Mouse (Mus musculus): ENCODE measurements around the gene Trappc3l. TPM values are rescaled to one million over a fixed set of nuclear protein-coding genes. Genes with fewer than 3 reads are reported as not detected.

The Trappc3l gene
- total RNA-seq, 1 experiment from 2014 or later: not detected

GRCm38 (mm10) chr10:34095964-34096363 lies 58.6 kb downstream of the Trappc3l start:
- DNase-seq: no peak

- DNase-seq: peak; percentile 2
Observed at GRCm38 (mm10) chr10:34096418-34096883, 59.1 kb downstream of the Trappc3l start, which contains the start of gene Calhm5. Gene Calhm5 (minus strand): TSS chr10:34096519.

- no peak for DNase-seq
Observed at GRCm38 (mm10) chr10:34110863-34111465, 73.6 kb downstream of the Trappc3l start.

- no peak for DNase-seq
Observed at GRCm38 (mm10) chr10:34111964-34112738, 74.8 kb downstream of the Trappc3l start.

- no peak for DNase-seq
Observed at GRCm38 (mm10) chr10:34117131-34117530, 79.7 kb downstream of the Trappc3l start.

GRCm38 (mm10) chr10:34117770-34118169 lies 80.4 kb downstream of the Trappc3l start:
- DNase-seq: no peak

GRCm38 (mm10) chr10:34118421-34118820 lies 81.0 kb downstream of the Trappc3l start:
- DNase-seq: no peak

- DNase-seq: peak; percentile 48
Observed at GRCm38 (mm10) chr10:34127392-34128378, 90.3 kb downstream of the Trappc3l start, which contains the start of gene Calhm6. Gene Calhm6 (minus strand): TSS chr10:34127984.

GRCm38 (mm10) chr10:34128391-34128790 lies 91.0 kb downstream of the Trappc3l start:
- DNase-seq: no peak

GRCm38 (mm10) chr10:34131356-34131755 lies 94.0 kb downstream of the Trappc3l start:
- DNase-seq: no peak

- DNase-seq: no peak
Observed at GRCm38 (mm10) chr10:34136432-34136831, 99.0 kb downstream of the Trappc3l start.

GRCm38 (mm10) chr10:34138027-34138426 lies 100.6 kb downstream of the Trappc3l start:
- DNase-seq: no peak

- no peak for DNase-seq
Observed at GRCm38 (mm10) chr10:34139768-34140167, 102.4 kb downstream of the Trappc3l start.

- no peak for DNase-seq
Observed at GRCm38 (mm10) chr10:34141693-34142092, 104.3 kb downstream of the Trappc3l start.

GRCm38 (mm10) chr10:34149772-34150171 lies 112.4 kb downstream of the Trappc3l start:
- no peak for DNase-seq

GRCm38 (mm10) chr10:34150454-34150853 lies 113.1 kb downstream of the Trappc3l start:
- no peak for DNase-seq

GRCm38 (mm10) chr10:34151827-34152226 lies 114.4 kb downstream of the Trappc3l start:
- DNase-seq: no peak

- no peak for DNase-seq
Observed at GRCm38 (mm10) chr10:34155796-34156554, 118.6 kb downstream of the Trappc3l start.
